Mouse (Mus musculus) ES-Bruce4 (cell line): Measurements from ENCODE around the gene Olfr202. TPM values are rescaled to one million over a fixed set of nuclear protein-coding genes. Genes with fewer than 3 reads are reported as not detected.
"Not testable (repeated sequence)": the region's sequence is repeated elsewhere in the genome, so short reads cannot be mapped to it uniquely, and the experiment has no call there.

Experiments
- H3K27ac ChIP-seq: 2 replicates; pipeline ENCODE4 v1.5.1; 2012; ENCODE audit warnings: low read length, inconsistent platforms; ENCODE audit not compliant: insufficient read depth
- H3K27me3 ChIP-seq: 2 replicates; pipeline ENCODE4 v1.6.1; 2012; ENCODE audit warnings: mild to moderate bottlenecking, low read length, inconsistent platforms; ENCODE audit not compliant: control insufficient read depth, poor library complexity, insufficient read depth, severe bottlenecking
- H3K36me3 ChIP-seq: 2 replicates; pipeline ENCODE4 v1.6.1; 2012; ENCODE audit warnings: inconsistent platforms, mild to moderate bottlenecking, low read length, moderate library complexity; ENCODE audit not compliant: control insufficient read depth, poor library complexity, insufficient read depth, severe bottlenecking
- H3K4me1 ChIP-seq: one replicate; pipeline ENCODE4 v1.8.1; 2011; ENCODE audit warnings: low read length; ENCODE audit not compliant: control insufficient read depth, insufficient read depth
- H3K4me3 ChIP-seq: 2 replicates; pipeline ENCODE4 v1.5.1; 2011; ENCODE audit warnings: low read depth, mild to moderate bottlenecking, low read length
- H3K9ac ChIP-seq: 2 replicates; pipeline ENCODE4 v1.6.1; 2012; ENCODE audit warnings: low read depth, mild to moderate bottlenecking, inconsistent platforms; ENCODE audit not compliant: poor library complexity, severe bottlenecking
- H3K9me3 ChIP-seq: replicated peaks from 2 replicates; pipeline ENCODE4 v1.6.1; 2012; ENCODE audit warnings: mild to moderate bottlenecking, low read length, inconsistent platforms; ENCODE audit not compliant: control insufficient read depth, poor library complexity, insufficient read depth, severe bottlenecking
- CTCF ChIP-seq: IDR thresholded peaks from one replicate; pipeline ENCODE4 v1.8.1; 2011; ENCODE audit warnings: low read depth, low read length
- EP300 ChIP-seq: IDR thresholded peaks from 2 replicates; pipeline ENCODE4 v1.6.1; 2011; ENCODE audit warnings: low read depth, low read length; ENCODE audit not compliant: insufficient read depth
- POLR2A ChIP-seq: IDR thresholded peaks from one replicate; pipeline ENCODE4 v1.8.1; 2011; ENCODE audit warnings: low read length; ENCODE audit not compliant: insufficient read depth
- polyA plus RNA-seq: library from polyadenylated mRNA; stranded (reverse); fragments of >200 nt; gene quantifications from 2 replicates; pipeline ENCODE4 v1.2.4, GENCODE M21; 2011; ENCODE audit warnings: low read depth; ENCODE audit not compliant: missing spikeins, insufficient read depth, insufficient read length

Gene Olfr202
- polyA plus RNA-seq, 1 experiment, result not detected

- no peaks in the 10 kb centered on the region for H3K27me3 ChIP-seq
- H3K4me3 ChIP-seq, result no peak overlapping the region
- H3K9me3 ChIP-seq, result no peaks in the 10 kb centered on the region
- TF ChIP-seq CTCF, result no peak
- no peak for TF ChIP-seq EP300
- H3K4me1 ChIP-seq, result no peaks in the 10 kb centered on the region
- H3K36me3 ChIP-seq, result no peaks in the 10 kb centered on the region
- H3K9ac ChIP-seq, result no peak overlapping the region
- no peak overlapping the region for H3K27ac ChIP-seq
These were observed 6.1 kb downstream of the Olfr202 start for GRCm38 (mm10) chr16:59280542-59280941.

DNA sequence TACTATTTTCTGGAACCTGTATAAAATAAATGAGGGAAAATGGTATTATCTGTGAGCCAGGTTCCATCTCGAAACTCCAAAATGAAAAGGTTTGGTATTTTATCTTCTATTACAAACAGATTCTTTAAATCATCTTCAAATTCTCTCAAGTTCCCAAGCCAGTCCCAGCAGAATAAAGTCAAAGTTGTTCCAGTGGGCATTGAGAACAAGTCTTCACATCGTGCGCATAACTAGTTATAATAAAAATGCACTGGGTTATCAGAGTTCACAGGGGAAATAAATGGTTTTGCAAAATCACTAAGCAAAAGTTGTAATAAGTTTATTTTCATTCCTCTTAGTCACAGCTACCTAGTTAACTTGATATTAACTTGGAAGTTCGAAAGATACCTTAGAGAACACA, 14.1 kb downstream of the Olfr202 start, which contains the start of gene Olfr201:
TSS of gene Olfr201 (minus strand) at position 101 of the 400 bp plus-strand sequence.
- H3K4me1 ChIP-seq, H3K9ac ChIP-seq, H3K36me3 ChIP-seq, H3K27ac ChIP-seq, H3K27me3 ChIP-seq, H3K4me3 ChIP-seq, H3K9me3 ChIP-seq: not testable (repeated sequence)

DNA sequence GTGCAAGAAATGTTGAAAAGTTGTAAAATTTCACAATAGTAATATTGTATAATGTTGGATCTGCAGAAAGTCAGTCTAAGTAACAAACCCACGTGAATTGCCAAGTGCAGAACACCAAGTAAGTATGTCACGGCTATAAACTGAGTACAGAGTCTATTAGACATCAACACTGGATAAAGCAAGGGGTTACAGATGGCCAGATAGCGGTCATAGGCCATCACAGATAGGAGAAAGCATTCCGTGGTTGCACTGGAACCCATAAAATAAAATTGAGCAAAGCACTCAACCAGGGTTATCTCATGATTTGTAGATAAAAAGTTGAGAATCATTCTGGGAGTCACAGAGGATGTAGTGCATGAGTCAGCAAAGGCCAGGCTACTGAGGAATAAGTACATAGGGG, 17.5 kb downstream of the Olfr202 start:
- not testable (repeated sequence) for H3K27me3 ChIP-seq, H3K27ac ChIP-seq, H3K9ac ChIP-seq, H3K4me3 ChIP-seq, H3K9me3 ChIP-seq, H3K36me3 ChIP-seq, H3K4me1 ChIP-seq

DNA sequence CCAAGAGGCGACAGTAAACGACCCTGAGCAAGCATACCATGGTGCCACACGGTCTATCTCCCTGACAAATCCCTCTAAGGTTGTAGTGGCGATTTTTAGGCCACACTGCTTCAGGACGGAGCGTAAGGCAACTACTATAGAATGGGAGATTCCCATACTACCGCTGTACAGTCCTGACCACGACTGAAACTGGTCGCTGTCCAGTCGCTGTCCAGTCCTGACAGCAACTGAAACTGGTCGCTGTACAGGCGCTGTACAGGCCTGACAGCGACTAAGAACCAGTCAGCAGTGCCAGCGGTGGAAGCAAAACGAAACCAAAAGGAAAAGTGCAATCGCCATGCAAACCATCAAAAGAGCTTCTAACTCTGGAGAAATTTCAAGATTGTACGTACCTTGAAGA, 36.9 kb downstream of the Olfr202 start:
- H3K4me3 ChIP-seq, result no peak overlapping the region
- H3K9ac ChIP-seq, result no peak overlapping the region
- H3K4me1 ChIP-seq, result no peaks in the 10 kb centered on the region
- no peaks in the 10 kb centered on the region for H3K36me3 ChIP-seq
- no peak for TF ChIP-seq POLR2A
- 0 out of 2 replicates have a peak, but pooled peaks cover 3% of the 10 kb centered on the region for H3K9me3 ChIP-seq
- no peaks in the 10 kb centered on the region for H3K27me3 ChIP-seq
- no peak overlapping the region for H3K27ac ChIP-seq

Other genes starting within 250 kb of the Olfr202 start
- not detected in 2 replicates for gene Olfr187, start 247.0 kb downstream of the Olfr202 start, polyA plus RNA-seq
- not detected in 2 replicates for gene Olfr190, start 208.8 kb downstream of the Olfr202 start, polyA plus RNA-seq
- not detected in 2 replicates for gene Olfr191, start 197.0 kb downstream of the Olfr202 start, polyA plus RNA-seq
- not detected in 2 replicates for gene Olfr193, start 174.9 kb downstream of the Olfr202 start, polyA plus RNA-seq
- not detected in 2 replicates for gene Olfr194, start 165.7 kb downstream of the Olfr202 start, polyA plus RNA-seq
- gene Olfr195, start 139.7 kb downstream of the Olfr202 start, polyA plus RNA-seq, result not detected in 2 replicates
- not detected in 2 replicates for gene Olfr196, start 116.3 kb downstream of the Olfr202 start, polyA plus RNA-seq
- gene Olfr198, start 83.3 kb downstream of the Olfr202 start, polyA plus RNA-seq, result not detected in 2 replicates
- gene Olfr199, start 67.0 kb downstream of the Olfr202 start, polyA plus RNA-seq, result not detected in 2 replicates
- gene Olfr201, start 14.2 kb downstream of the Olfr202 start, polyA plus RNA-seq, result not detected in 2 replicates
- gene Olfr203, start 12.1 kb upstream of the Olfr202 start, polyA plus RNA-seq, result not detected in 2 replicates
- not detected in 2 replicates for gene Olfr204, start 31.5 kb upstream of the Olfr202 start, polyA plus RNA-seq
- not detected in 2 replicates for gene Olfr205, start 44.3 kb upstream of the Olfr202 start, polyA plus RNA-seq
- not detected in 2 replicates for gene Olfr206, start 62.5 kb upstream of the Olfr202 start, polyA plus RNA-seq
- not detected in 2 replicates for gene Olfr209, start 77.2 kb upstream of the Olfr202 start, polyA plus RNA-seq
- gene Gabrr3, start 120.5 kb upstream of the Olfr202 start, polyA plus RNA-seq, result not detected in 2 replicates
- gene Riox2, start 185.0 kb upstream of the Olfr202 start, polyA plus RNA-seq, result 44.7 and 51.2 TPM in 2 replicates